In genomic region chr5:115210380-115210779, GRCm38 (mm10) we compare ENCODE assay signal across 10 mouse cellular contexts. TPM values are rescaled to one million over a fixed set of nuclear protein-coding genes. Genes with fewer than 3 reads are reported as not detected.
A peak's percentile ranks its signal among the peaks of the same experiment; 100 is the strongest.
DNase-seq lines count a peak whose midpoint lies in the region; TF ChIP-seq lines count a peak whose summit lies in the region.
"Had no signal": no experiment of that assay in that cellular context is flagged by ENCODE, and none has a peak within 500 bp of the region (broad histone marks: within the 10 kb centered on the region; RNA-seq: fewer than 3 reads in every experiment).

No protein-coding gene starts in this region.

- TF ChIP-seq POLR2A in heart, adult 2 months (IDR thresholded peaks at IDR 0.05; ENCODE audit: insufficient read depth, low read depth, low read length), result no peak
- no peak for TF ChIP-seq POLR2A in MEL (IDR thresholded peaks at IDR 0.05; ENCODE audit: control insufficient read depth in 1 of 2, insufficient read depth in 1 of 2, low read depth in 1 of 2, low read length in 2 of 2, poor library complexity in 1 of 2)

- H3K4me1 ChIP-seq in heart, adult 2 months (ENCODE audit: control insufficient read depth, insufficient read depth, low read length), result no peaks in the 10 kb centered on the region
- H3K4me1 ChIP-seq in MEL (ENCODE audit: control insufficient read depth in 1 of 2, insufficient read depth in 2 of 2, low read length in 2 of 2), result peaks cover 0 to 8% of the 10 kb centered on the region in 2 experiments; a peak in 2 of 4 replicates

- H3K9me3 ChIP-seq in MEL (replicated peaks; ENCODE audit: insufficient read depth, low read length), result no peaks in the 10 kb centered on the region
- H3K9me3 ChIP-seq: embryonic facial prominence, embryonic 12.5 days; limb, embryonic 12.5 days had no signal

- no peak overlapping the region for H3K4me3 ChIP-seq in heart, adult 2 months
- H3K4me3 ChIP-seq in MEL (ENCODE audit: control insufficient read depth in 1 of 2, insufficient read depth in 1 of 2, low read depth in 2 of 2, low read length in 2 of 2), result no peak overlapping the region
- H3K4me3 ChIP-seq: embryonic facial prominence, embryonic 12.5 days; limb, embryonic 12.5 days had no signal

- H3K79me2 ChIP-seq in heart, adult 2 months (replicated peaks; ENCODE audit: control insufficient read depth, insufficient read depth, low read length), result no peaks in the 10 kb centered on the region
- H3K79me2 ChIP-seq in MEL (ENCODE audit: control insufficient read depth, insufficient read depth, low read length, poor library complexity), result no peaks in the 10 kb centered on the region

- WGBS in heart, adult 2 months, result 16% methylated on average over 1 of the region's 1 CpGs

- H3K9ac ChIP-seq in heart, adult 2 months (ENCODE audit: low read depth, low read length), result no peak overlapping the region
- no peak overlapping the region for H3K9ac ChIP-seq in MEL (ENCODE audit: control insufficient read depth, low read depth, low read length, poor library complexity, severe bottlenecking)
- H3K9ac ChIP-seq: embryonic facial prominence, embryonic 12.5 days; limb, embryonic 12.5 days had no signal

- TF ChIP-seq EP300 in heart, adult 2 months (IDR thresholded peaks at IDR 0.05; ENCODE audit: insufficient read depth, low read depth, low read length), result no peak
- TF ChIP-seq EP300 in MEL (IDR thresholded peaks at IDR 0.05; ENCODE audit: low read depth in 1 of 2, low read length in 2 of 2), result no peak

- H3K27me3 ChIP-seq in heart, adult 2 months (ENCODE audit: control insufficient read depth, insufficient read depth, low read length), result no peaks in the 10 kb centered on the region
- H3K27me3 ChIP-seq in MEL (ENCODE audit: control insufficient read depth in 1 of 2, insufficient read depth in 2 of 2, low read length in 2 of 2), result no peaks in the 10 kb centered on the region

- no peaks in the 10 kb centered on the region for H3K36me3 ChIP-seq in heart, adult 2 months (ENCODE audit: control insufficient read depth, insufficient read depth, low read length)
- H3K36me3 ChIP-seq in MEL (ENCODE audit: control insufficient read depth in 1 of 2, insufficient read depth in 2 of 2, low read length in 2 of 2), result no peaks in the 10 kb centered on the region
- H3K36me3 ChIP-seq: embryonic facial prominence, embryonic 12.5 days; limb, embryonic 12.5 days had no signal

- peak; percentile 78 for TF ChIP-seq RAD21 in MEL (IDR thresholded peaks at IDR 0.05; ENCODE audit: low read depth, low read length)

- H3K27ac ChIP-seq in heart, adult 2 months, result no peak overlapping the region
- H3K27ac ChIP-seq in MEL (ENCODE audit: control insufficient read depth, low read depth, low read length), result no peak overlapping the region
- H3K27ac ChIP-seq: embryonic facial prominence, embryonic 12.5 days; limb, embryonic 12.5 days had no signal

- intact Hi-C loops in heart, adult 2 months (cut with DNase I), result no loop called here
- intact Hi-C loops in left cerebral cortex, postnatal 25 days (cut with DNase I), result no loop called here

- DNase-seq in heart, adult 2 months, result no peak
- DNase-seq in heart, adult 8-10 months (ENCODE audit: low spot score), result no peak
- DNase-seq in 416B (ENCODE audit: low read depth), result peak; percentile 43
- DNase-seq in MEL (ENCODE audit: low read depth, low spot score), result peak; percentile 62
- DNase-seq in induced T-regulatory cell, adult 2 months (ENCODE audit: low read depth), result peak; percentile 77
- DNase-seq in thymus, postnatal 14 days, result peak; percentile 59
- no peak for DNase-seq in left cerebral cortex, postnatal 25 days (ENCODE audit: low spot score in 2 of 2)
- DNase-seq in ovary, postnatal 36 days (ENCODE audit: low spot score), result no peak

- TF ChIP-seq CTCF in heart, adult 2 months (IDR thresholded peaks at IDR 0.05), result peak; percentile 72
- peak; percentile 78 to 87 (median 80); a peak in 5 of 6 replicates for TF ChIP-seq CTCF in MEL (IDR thresholded peaks at IDR 0.05 in 2 of 3, conservative IDR thresholded peaks at IDR 0.05 in 1 of 3; ENCODE audit: control insufficient read depth in 1 of 3, insufficient read depth in 1 of 3, low read depth in 2 of 3, low read length in 3 of 3, poor library complexity in 1 of 3, severe bottlenecking in 1 of 3)

TF ChIP-seq in MEL, 35 proteins besides CTCF, POLR2A, EP300 and RAD21:
- TF ChIP-seq ZMIZ1 (IDR thresholded peaks at IDR 0.05; ENCODE audit: low read depth, low read length), result no peak
- TF ChIP-seq NRF1 (IDR thresholded peaks at IDR 0.05; ENCODE audit: insufficient read depth, low read depth, low read length, poor library complexity, severe bottlenecking), result no peak
- no peak for TF ChIP-seq SIN3A (IDR thresholded peaks at IDR 0.05; ENCODE audit: low read length)
- no peak for TF ChIP-seq BHLHE40 (IDR thresholded peaks at IDR 0.05; ENCODE audit: borderline replicate concordance, low read depth, low read length)
- no peak for TF ChIP-seq UBTF (IDR thresholded peaks at IDR 0.05; ENCODE audit: borderline replicate concordance, insufficient read depth, low read depth, low read length)
- TF ChIP-seq SMC3 (IDR thresholded peaks at IDR 0.05; ENCODE audit: low read depth, low read length), result peak; percentile 75
- no peak for TF ChIP-seq E2F4 (IDR thresholded peaks at IDR 0.05; ENCODE audit: borderline replicate concordance, low read depth, low read length)
- peak; percentile 54 for TF ChIP-seq ZC3H11A (IDR thresholded peaks at IDR 0.05; ENCODE audit: low read depth, low read length)

RNA-seq across cellular contexts. Expression of gene Cabp1, which starts 16.2 kb away (rescaled TPM):
- 1 to 10 TPM; 2.3 to 3.9 TPM for total RNA-seq in heart, adult 2 months (2021)
- 6.0 and 13.2 TPM in 2 replicates for polyA plus RNA-seq in heart, adult 2 months (2012; rRNA removed)
- 1 to 10 TPM; 1.7 to 2.6 (median 1.9) TPM for total RNA-seq in heart, adult 8-10 months (2022)
- 0.35 and 0.52 TPM in 2 replicates for total RNA-seq in MEL (2012; rRNA removed)
- polyA plus RNA-seq in MEL (2012; ENCODE audit: insufficient read depth in 1 of 2, insufficient read length in 2 of 2, low read depth in 1 of 2, low replicate concordance in 2 of 2, missing spikeins in 1 of 2), result 1 to 10 TPM in 1 of 2 experiments, not detected in 1; 1.7 TPM
- total RNA-seq in left cerebral cortex, postnatal 25 days (2021), result 100 to 1,000 TPM; 295 to 302 TPM

RNA-seq across cellular contexts. Expression of gene Pop5, which starts 25.3 kb away (rescaled TPM):
- total RNA-seq in heart, adult 2 months (2021), result 10 to 100 TPM; 32.2 to 38.1 TPM
- 36.2 and 43.8 TPM in 2 replicates for polyA plus RNA-seq in heart, adult 2 months (2012; rRNA removed)
- total RNA-seq in heart, adult 8-10 months (2022), result 10 to 100 TPM; 26.6 to 35.1 (median 32.8) TPM
- 166 and 208 TPM in 2 replicates for total RNA-seq in MEL (2012; rRNA removed)
- polyA plus RNA-seq in MEL (2012; ENCODE audit: insufficient read depth in 1 of 2, insufficient read length in 2 of 2, low read depth in 1 of 2, low replicate concordance in 2 of 2, missing spikeins in 1 of 2), result 100 to 1,000 TPM; 103 to 388 TPM
- 100 to 1,000 TPM; 104 to 110 TPM for total RNA-seq in left cerebral cortex, postnatal 25 days (2021)

RNA-seq across cellular contexts. Expression of gene Mlec, which starts 52.4 kb away (rescaled TPM):
- total RNA-seq in heart, adult 2 months (2021), result 10 to 100 TPM; 74.6 to 80.6 TPM
- 40.4 and 75.4 TPM in 2 replicates for polyA plus RNA-seq in heart, adult 2 months (2012; rRNA removed)
- total RNA-seq in heart, adult 8-10 months (2022), result 10 to 100 TPM; 75.2 to 88.5 (median 78.8) TPM
- total RNA-seq in MEL (2012; rRNA removed), result 146 and 167 TPM in 2 replicates
- 100 to 1,000 TPM in 1 of 2 experiments, not detected in 1; 156 TPM for polyA plus RNA-seq in MEL (2012; ENCODE audit: insufficient read depth in 1 of 2, insufficient read length in 2 of 2, low read depth in 1 of 2, low replicate concordance in 2 of 2, missing spikeins in 1 of 2)
- total RNA-seq in left cerebral cortex, postnatal 25 days (2021), result 10 to 100 TPM; 86.2 to 87.5 TPM

Comparison
In these comparisons a context has a peak if more than half of its experiments do, and no peak if none do; other contexts are left out.
1. DNase-seq: peak in 416B (single experiment), MEL (single experiment), induced T-regulatory cell, adult 2 months (single experiment) and thymus, postnatal 14 days (single experiment); none in heart, adult 2 months (0 of 2), heart, adult 8-10 months (single experiment), left cerebral cortex, postnatal 25 days (0 of 2) and ovary, postnatal 36 days (single experiment).
2. RNA of gene Cabp1, which starts 16.2 kb away (total RNA-seq): 295 to 302 TPM in left cerebral cortex, postnatal 25 days; 2.3 to 3.9 TPM in heart, adult 2 months, 1.7 to 2.6 TPM in heart, adult 8-10 months and 0.35 to 0.52 TPM in MEL; every median in the first group is over 10 times any median in the second.